Mouse (Mus musculus) thymus, adult 2 months (tissue): ENCODE results near the gene Camk2n1.

Experiments
- CTCF ChIP-seq: fragments of 200-500 bp; IDR thresholded peaks from 2 replicates; pipeline ENCODE4 v1.5.1; 2012; ENCODE audit warnings: mild to moderate bottlenecking, control low read depth, low read length, moderate library complexity, borderline replicate concordance; ENCODE audit not compliant: control insufficient read depth, poor library complexity, insufficient read depth; ENCODE audit errors: extremely low read depth
- POLR2A ChIP-seq: fragments of 200-500 bp; IDR thresholded peaks from 2 replicates; pipeline ENCODE4 v1.6.1; 2012; ENCODE audit warnings: mild to moderate bottlenecking, low read length, control low read depth, moderate library complexity; ENCODE audit not compliant: control insufficient read depth, poor library complexity, insufficient read depth; ENCODE audit errors: extremely low read depth

DNA sequence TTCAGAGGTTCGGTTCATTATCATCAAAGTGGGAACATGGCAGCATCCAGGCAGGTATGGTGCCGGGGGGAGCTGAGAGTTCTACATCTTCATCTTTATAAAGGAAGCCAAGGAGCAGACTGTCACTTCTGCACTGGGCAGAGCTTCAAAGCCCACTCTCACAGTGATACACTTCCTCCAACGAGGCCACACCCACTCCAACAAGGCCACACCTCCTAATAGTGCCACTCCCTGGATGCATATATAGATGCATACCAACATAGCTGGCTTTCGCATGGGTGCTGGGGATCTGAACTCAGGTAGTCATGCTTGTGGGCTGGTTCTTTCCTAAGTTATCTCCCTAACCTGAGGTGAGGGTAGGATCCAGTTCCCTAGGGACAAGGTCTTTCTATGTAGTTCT lies 36.2 kb upstream of the Camk2n1 start:
- no peak for TF ChIP-seq CTCF
- no peak for TF ChIP-seq POLR2A
